ENCODE assay signal across 9 mouse cellular contexts in genomic region chr10:117953026-117953711, GRCm38 (mm10).
A peak's percentile ranks its signal among the peaks of the same experiment; 100 is the strongest.
DNase-seq lines count a peak whose midpoint lies in the region; ATAC-seq and TF ChIP-seq lines count a peak whose summit lies in the region.
"Had no signal": no experiment of that assay in that cellular context is flagged by ENCODE, and none has a peak within 500 bp of the region (broad histone marks: within the 10 kb centered on the region; RNA-seq: fewer than 3 reads in every experiment).

No protein-coding gene starts in this region.

- H3K27ac ChIP-seq in stomach, postnatal 0 days (replicated peaks), result no peak overlapping the region
- no peak overlapping the region for H3K27ac ChIP-seq in intestine, embryonic 15.5 days
- no peak overlapping the region for H3K27ac ChIP-seq in gastrocnemius, adult 2 months

- no peak overlapping the region for H3K4me2 ChIP-seq in stomach, postnatal 0 days (replicated peaks; ENCODE audit: low read depth)
- H3K4me2 ChIP-seq in intestine, embryonic 15.5 days (replicated peaks), result no peak overlapping the region

- H3K9me3 ChIP-seq in E14TG2a.4 (ENCODE audit: low read length), result no peaks in the 10 kb centered on the region
- no peaks in the 10 kb centered on the region for H3K9me3 ChIP-seq in stomach, postnatal 0 days (ENCODE audit: control insufficient read depth, low read length)
- no peaks in the 10 kb centered on the region for H3K9me3 ChIP-seq in intestine, embryonic 15.5 days

- intact Hi-C loops in heart, postnatal 25 days (cut with DNase I), result no loop called here
- intact Hi-C loops in gastrocnemius, adult 2 months (cut with DNase I), result no loop called here

- TF ChIP-seq EP300 in stomach, postnatal 0 days (optimal IDR thresholded peaks at IDR 0.05), result no peak

- H3K4me3 ChIP-seq in E14TG2a.4 (replicated peaks; ENCODE audit: low read length), result peak overlapping the region; percentile 46
- H3K4me3 ChIP-seq in stomach, postnatal 0 days (ENCODE audit: low read depth, low read length), result no peak overlapping the region
- H3K4me3 ChIP-seq in intestine, embryonic 15.5 days (replicated peaks), result no peak overlapping the region
- no peak overlapping the region for H3K4me3 ChIP-seq in gastrocnemius, adult 2 months

- ATAC-seq in activated CD4-positive, CD25-positive, alpha-beta regulatory T cell, adult 4 months, result peak; percentile 35
- no peak for ATAC-seq in stomach, postnatal 0 days (ENCODE audit: low FRiP score, low TSS enrichment)
- ATAC-seq in intestine, embryonic 15.5 days, result no peak

- no peaks in the 10 kb centered on the region for H3K27me3 ChIP-seq in E14TG2a.4 (ENCODE audit: insufficient read depth, low read length)
- no peaks in the 10 kb centered on the region for H3K27me3 ChIP-seq in stomach, postnatal 0 days (ENCODE audit: control insufficient read depth, insufficient read depth, low read length)
- no peaks in the 10 kb centered on the region for H3K27me3 ChIP-seq in intestine, embryonic 15.5 days (replicated peaks)

- H3K4me1 ChIP-seq in E14TG2a.4 (replicated peaks; ENCODE audit: low read depth, low read length), result peaks cover 67% of the 10 kb centered on the region
- no peaks in the 10 kb centered on the region for H3K4me1 ChIP-seq in stomach, postnatal 0 days (replicated peaks; ENCODE audit: control insufficient read depth, insufficient read depth)
- 0 out of 2 replicates have a peak, but pooled peaks cover 2% of the 10 kb centered on the region for H3K4me1 ChIP-seq in intestine, embryonic 15.5 days (replicated peaks)

- peak; percentile 23 for DNase-seq in lung, postnatal 10 days
- no peak for DNase-seq in stomach, postnatal 0 days (ENCODE audit: low spot score)
- DNase-seq in heart, postnatal 25 days (ENCODE audit: low spot score), result no peak
- DNase-seq in gastrocnemius, adult 2 months, result no peak
- DNase-seq: heart, postnatal 4 days; layer of hippocampus, postnatal 36 days had no signal

- 34% methylated on average over 12 of the region's 12 CpGs for WGBS in stomach, postnatal 0 days
- 39% methylated on average over 12 of the region's 12 CpGs for WGBS in intestine, embryonic 15.5 days

- TF ChIP-seq CTCF in E14TG2a.4 (conservative IDR thresholded peaks at IDR 0.05; ENCODE audit: low read length), result no peak
- TF ChIP-seq CTCF in stomach, postnatal 0 days (IDR thresholded peaks at IDR 0.05; ENCODE audit: low read depth), result no peak
- TF ChIP-seq CTCF in gastrocnemius, adult 2 months (IDR thresholded peaks at IDR 0.05), result no peak

- no peaks in the 10 kb centered on the region for H3K36me3 ChIP-seq in E14TG2a.4 (ENCODE audit: insufficient read depth, low read length)
- no peaks in the 10 kb centered on the region for H3K36me3 ChIP-seq in stomach, postnatal 0 days (ENCODE audit: control insufficient read depth, insufficient read depth, low read length)
- no peaks in the 10 kb centered on the region for H3K36me3 ChIP-seq in intestine, embryonic 15.5 days

- H3K9ac ChIP-seq in stomach, postnatal 0 days (ENCODE audit: low read length), result 0 out of 2 replicates have a peak overlapping the region, but pooled peaks have one; percentile 13
- no peak overlapping the region for H3K9ac ChIP-seq in intestine, embryonic 15.5 days
